Mouse (Mus musculus): ENCODE results near the gene Tbc1d1. TPM values are rescaled to one million over a fixed set of nuclear protein-coding genes. Genes with fewer than 3 reads are reported as not detected.

Tbc1d1 gene
- total and polyA plus RNA-seq, 3 experiments = 26.0 to 38.6 (median 31.9) TPM

- Histone ChIP-seq H3K4me1 (ENCODE audit: control insufficient read depth in 1 of 2, insufficient read depth in 2 of 2) (peaks cover 0 to 43% of the 10 kb centered on the region in 2 experiments; a peak in 3 of 4 replicates), H3K36me3 (replicated peaks in 1 of 2; ENCODE audit: control insufficient read depth in 1 of 2, insufficient read depth in 1 of 2, low read length in 1 of 2) (no peaks in the 10 kb centered on the region), H3K9me3 (replicated peaks; ENCODE audit: low read length) (no peaks in the 10 kb centered on the region), H3K27me3 (replicated peaks) (no peaks in the 10 kb centered on the region), H3K4me2 (ENCODE audit: insufficient read depth, low read depth, poor library complexity, severe bottlenecking) (no peak overlapping the region), H3K79me2 (replicated peaks; ENCODE audit: control insufficient read depth, extremely low read depth, insufficient read depth, poor library complexity, severe bottlenecking) (no peaks in the 10 kb centered on the region), H3K4me3 (replicated peaks in 1 of 3; ENCODE audit: low read depth in 2 of 3, low read length in 2 of 3, poor library complexity in 1 of 3) (no peak overlapping the region), H3K27ac (ENCODE audit: insufficient read depth, low read depth) (no peak overlapping the region), H3K9ac (ENCODE audit: insufficient read depth, low read depth) (no peak overlapping the region)
- in situ Hi-C loops (cut with MboI; ENCODE audit: low pct_ligation_motif_present, low pct_unique_long_range_greater_than_20kb, low sequenced_read_pairs) = no loop called here
- no peak for DNase-seq (ENCODE audit: extremely low read depth)
- dilution Hi-C loops (cut with MboI; ENCODE audit: extremely low pct_ligation_motif_present, extremely low pct_unique_long_range_greater_than_20kb, low sequenced_read_pairs) = no loop called here
- no peak for TF ChIP-seq PAX5 (IDR thresholded peaks at IDR 0.05; ENCODE audit: low read length)
- no peak for TF ChIP-seq KAT2A (IDR thresholded peaks at IDR 0.05; ENCODE audit: insufficient replicate concordance, low read length)
- TF ChIP-seq SIN3A (IDR thresholded peaks at IDR 0.05; ENCODE audit: low read length) = no peak
- TF ChIP-seq GABPA (IDR thresholded peaks at IDR 0.05; ENCODE audit: insufficient replicate concordance, low read depth, low read length) = no peak
- TF ChIP-seq TBP (conservative IDR thresholded peaks at IDR 0.05; ENCODE audit: low read depth, low read length) = no peak
- TF ChIP-seq MAX (IDR thresholded peaks at IDR 0.05; ENCODE audit: low read length) = no peak
- no peak for TF ChIP-seq MXI1 (IDR thresholded peaks at IDR 0.05; ENCODE audit: low read depth, low read length)
These were observed 236.4 kb downstream of the Tbc1d1 start for GRCm38 (mm10) chr5:64392426-64393020.

DNA sequence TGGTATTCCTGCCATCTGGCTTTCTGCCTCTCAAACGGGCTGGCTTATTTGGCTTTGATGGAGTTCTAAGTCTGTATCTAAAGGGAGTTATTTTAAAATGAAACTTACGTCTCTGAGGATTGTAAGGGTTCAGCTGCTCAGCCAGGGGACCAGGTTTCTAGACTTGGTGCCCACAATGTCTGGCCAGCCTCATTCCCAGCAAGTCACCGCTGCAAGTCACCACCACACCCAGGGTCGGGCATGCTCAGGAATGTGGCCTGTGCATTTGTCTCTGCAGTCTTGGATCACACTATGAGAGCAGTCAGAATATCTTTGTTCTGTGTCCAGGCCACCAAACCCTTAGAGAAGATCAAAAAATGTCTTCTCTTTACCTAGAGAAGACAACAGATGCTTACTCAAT lies 237.4 kb downstream of the Tbc1d1 start:
- Histone ChIP-seq H3K9ac (ENCODE audit: insufficient read depth, low read depth) (no peak overlapping the region), H3K27me3 (replicated peaks) (no peaks in the 10 kb centered on the region), H3K36me3 (replicated peaks in 1 of 2; ENCODE audit: control insufficient read depth in 1 of 2, insufficient read depth in 1 of 2, low read length in 1 of 2) (no peaks in the 10 kb centered on the region), H3K79me2 (replicated peaks; ENCODE audit: control insufficient read depth, extremely low read depth, insufficient read depth, poor library complexity, severe bottlenecking) (no peaks in the 10 kb centered on the region), H3K4me3 (replicated peaks in 1 of 3; ENCODE audit: low read depth in 2 of 3, low read length in 2 of 3, poor library complexity in 1 of 3) (no peak overlapping the region), H3K4me1 (ENCODE audit: control insufficient read depth in 1 of 2, insufficient read depth in 2 of 2) (peaks cover 0 to 36% of the 10 kb centered on the region in 2 experiments; a peak in 3 of 4 replicates), H3K4me2 (ENCODE audit: insufficient read depth, low read depth, poor library complexity, severe bottlenecking) (no peak overlapping the region), H3K9me3 (replicated peaks; ENCODE audit: low read length) (no peaks in the 10 kb centered on the region), H3K27ac (ENCODE audit: insufficient read depth, low read depth) (no peak overlapping the region)
- dilution Hi-C loops (cut with MboI; ENCODE audit: extremely low pct_ligation_motif_present, extremely low pct_unique_long_range_greater_than_20kb, low sequenced_read_pairs) (no loop called here), in situ Hi-C loops (cut with MboI; ENCODE audit: low pct_ligation_motif_present, low pct_unique_long_range_greater_than_20kb, low sequenced_read_pairs) (no loop called here)
- TF ChIP-seq MAFK (IDR thresholded peaks at IDR 0.05; ENCODE audit: insufficient replicate concordance, low read length) = no peak
- no peak for TF ChIP-seq CTCF (conservative IDR thresholded peaks at IDR 0.05 in 1 of 2, IDR thresholded peaks at IDR 0.05 in 1 of 2; ENCODE audit: low read depth in 2 of 2, low read length in 2 of 2)
- no peak for TF ChIP-seq KAT2A (IDR thresholded peaks at IDR 0.05; ENCODE audit: insufficient replicate concordance, low read length)
- no peak for TF ChIP-seq SIN3A (IDR thresholded peaks at IDR 0.05; ENCODE audit: low read length)
- TF ChIP-seq ELF1 (IDR thresholded peaks at IDR 0.05; ENCODE audit: low read depth, low read length) = no peak
- no peak for TF ChIP-seq USF1 (IDR thresholded peaks at IDR 0.05; ENCODE audit: low read depth, low read length)
- no peak for TF ChIP-seq ETS1 (conservative IDR thresholded peaks at IDR 0.05; ENCODE audit: low read depth, low read length)
- no peak for TF ChIP-seq NRF1 (IDR thresholded peaks at IDR 0.05; ENCODE audit: low read depth, low read length)
- TF ChIP-seq SMC3 (IDR thresholded peaks at IDR 0.05; ENCODE audit: low read depth, low read length) = no peak
- TF ChIP-seq IRF4 (IDR thresholded peaks at IDR 0.05; ENCODE audit: low read depth, low read length) = no peak
- TF ChIP-seq POLR2A (IDR thresholded peaks at IDR 0.05; ENCODE audit: low read depth, low read length) = no peak
- TF ChIP-seq USF2 (conservative IDR thresholded peaks at IDR 0.05; ENCODE audit: low read depth, low read length) = no peak
- no peak for DNase-seq (ENCODE audit: extremely low read depth)
